Mouse (Mus musculus): ENCODE data around the gene Gm10197. TPM values are rescaled to one million over a fixed set of nuclear protein-coding genes. Genes with fewer than 3 reads are reported as not detected.

Gm10197 gene
- not detected for total RNA-seq (2021)
- long read RNA-seq, experiment 1: 0 reads
- long read RNA-seq, experiment 2: 0 reads

DNA sequence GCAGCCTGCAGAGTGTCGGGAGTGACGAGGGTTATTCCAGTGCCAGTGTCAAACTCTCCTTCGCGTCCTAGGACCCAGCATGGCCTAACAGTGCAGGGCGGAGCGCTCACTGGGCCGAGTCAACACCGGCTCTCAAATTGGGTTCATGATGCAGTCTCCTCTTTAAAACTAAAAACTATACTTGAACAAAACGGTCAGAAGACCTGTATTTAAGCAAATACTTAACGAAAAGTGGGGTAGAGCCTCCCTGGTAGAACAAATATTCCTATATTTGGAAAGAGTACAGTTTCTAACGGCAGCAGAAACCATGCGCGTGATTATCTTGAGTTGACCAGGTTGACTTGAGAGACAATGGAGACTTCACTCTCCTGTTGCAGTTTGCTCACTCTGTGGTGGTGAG, at the start of gene Gm10197:
Gene Gm10197, minus strand, starts transcription at position 101 of the 400 bp plus-strand sequence.
- no peak for DNase-seq (ENCODE audit: extremely low spot score in 1 of 2, low spot score in 2 of 2)
- intact Hi-C loops (cut with DNase I): no loop called here
- no peak within 1 kb of the TSS for H3K4me3 ChIP-seq
- no peak within 1 kb of the TSS for H3K27ac ChIP-seq
- no peak for TF ChIP-seq CTCF (IDR thresholded peaks at IDR 0.05)

DNA sequence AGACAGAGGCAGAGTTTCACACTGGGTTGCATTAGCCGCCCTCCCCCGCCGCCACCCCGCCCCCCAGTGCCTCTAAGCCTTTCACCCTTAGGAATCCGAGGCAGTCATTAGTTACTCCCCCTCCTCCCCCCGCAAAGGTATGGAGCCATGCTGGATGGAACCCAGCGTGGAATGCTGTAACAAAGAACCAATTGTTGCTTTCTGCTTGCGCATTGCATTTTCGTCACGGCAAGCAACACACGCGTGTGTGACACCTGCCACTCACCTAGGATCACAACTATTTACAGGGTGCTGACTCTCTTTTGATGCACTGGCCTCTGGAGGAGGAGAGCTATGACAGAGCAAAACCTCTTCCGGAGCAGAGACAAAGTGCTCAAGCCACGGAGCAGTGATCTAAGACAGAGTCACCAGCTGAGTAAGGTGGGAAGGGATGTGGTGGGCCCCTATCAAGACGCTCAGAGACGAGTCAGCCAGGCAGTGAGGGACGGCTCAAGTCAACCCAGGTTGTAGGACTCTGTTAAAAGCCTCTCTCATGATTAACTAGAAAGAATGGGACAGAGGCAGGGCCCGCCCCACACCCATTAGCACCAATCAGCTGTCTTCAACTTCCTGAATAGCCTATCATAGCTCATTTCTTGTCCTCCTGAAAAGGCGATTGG, 49.5 kb upstream of the Gm10197 start:
- no peak for TF ChIP-seq CTCF (IDR thresholded peaks at IDR 0.05)
- peak in 1 of 2 experiments; percentile 61 for DNase-seq (ENCODE audit: extremely low spot score in 1 of 2, low spot score in 2 of 2)
- intact Hi-C loops (cut with DNase I): no loop called here
- Histone ChIP-seq H3K27ac (no peak overlapping the region), H3K4me3 (peak overlapping the region; percentile 32)

DNA sequence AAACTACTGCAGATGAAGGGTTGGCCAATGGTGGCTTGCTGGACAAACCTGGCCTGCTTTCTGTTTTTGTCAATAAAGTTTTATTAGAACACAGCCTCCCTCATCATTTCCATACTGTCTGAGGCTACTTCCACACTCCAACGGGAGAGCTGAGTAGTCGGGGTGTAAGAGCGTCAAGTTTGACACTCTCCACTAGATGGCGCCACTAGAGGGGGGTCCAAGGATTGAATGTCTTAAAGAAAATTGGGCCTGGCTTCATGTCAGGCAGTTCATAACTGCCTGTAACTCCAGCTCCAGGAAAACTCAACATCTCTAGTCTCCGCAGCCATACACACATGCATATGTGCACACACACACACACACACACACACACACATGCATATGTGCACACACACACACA, 48.3 kb upstream of the Gm10197 start:
- no peak overlapping the region for H3K4me3 ChIP-seq
- intact Hi-C loops (cut with DNase I): no loop called here
- no peak overlapping the region for H3K27ac ChIP-seq
- DNase-seq (ENCODE audit: extremely low spot score in 1 of 2, low spot score in 2 of 2): no peak
- peak; percentile 63 for TF ChIP-seq CTCF (IDR thresholded peaks at IDR 0.05)

DNA sequence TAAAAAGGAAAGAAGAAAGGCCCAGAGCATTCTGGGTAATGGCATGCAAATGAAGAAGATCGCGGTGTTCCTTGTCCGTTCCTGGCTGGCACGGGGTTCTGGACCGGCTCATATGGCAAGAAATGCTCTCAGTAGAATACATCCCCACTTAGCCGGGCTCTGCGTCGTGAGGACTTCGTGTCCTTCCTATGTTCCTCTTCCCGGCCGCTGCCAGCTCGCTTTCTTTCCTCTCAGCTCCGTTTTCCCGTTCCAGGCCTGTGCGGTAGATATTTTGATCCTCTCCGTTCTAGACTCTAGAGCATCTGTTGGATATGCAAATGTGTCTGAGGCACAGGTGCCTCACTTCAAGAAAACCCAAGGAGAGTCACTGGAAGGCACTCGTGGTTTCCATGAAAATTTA, 43.6 kb upstream of the Gm10197 start:
- no peak for TF ChIP-seq CTCF (IDR thresholded peaks at IDR 0.05)

DNA sequence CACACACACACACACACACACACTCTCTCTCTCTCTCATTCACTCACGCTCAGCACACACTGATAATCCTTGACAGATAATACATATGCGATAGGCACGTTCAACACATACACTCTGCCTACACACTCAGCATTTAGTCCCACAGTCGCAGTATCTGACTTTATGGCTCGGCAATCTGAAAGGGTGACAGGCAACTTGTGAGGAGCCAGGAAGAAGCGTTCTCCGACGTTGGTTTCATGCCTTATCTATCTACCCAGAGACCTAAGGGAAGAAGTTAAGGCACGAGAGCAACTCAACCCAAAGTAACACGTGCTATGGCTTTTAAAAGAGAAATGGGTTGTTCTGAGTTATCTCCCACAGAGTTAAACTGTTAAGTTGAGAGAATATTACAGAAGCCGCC, 43.1 kb upstream of the Gm10197 start:
- peak overlapping the region; percentile 82 for H3K27ac ChIP-seq
- DNase-seq (ENCODE audit: extremely low spot score in 1 of 2, low spot score in 2 of 2): no peak
- TF ChIP-seq CTCF (IDR thresholded peaks at IDR 0.05): no peak
- intact Hi-C loops (cut with DNase I): no loop called here
- no peak overlapping the region for H3K4me3 ChIP-seq

More for the DNA sequence above, 43.6 kb upstream of the Gm10197 start:
- DNase-seq (ENCODE audit: extremely low spot score in 1 of 2, low spot score in 2 of 2): peak in 1 of 2 experiments; percentile 42
- peak overlapping the region; percentile 82 for H3K27ac ChIP-seq
- intact Hi-C loops (cut with DNase I): no loop called here
- H3K4me3 ChIP-seq: peak overlapping the region; percentile 16; the same call in 1 of the 2 replicates

DNA sequence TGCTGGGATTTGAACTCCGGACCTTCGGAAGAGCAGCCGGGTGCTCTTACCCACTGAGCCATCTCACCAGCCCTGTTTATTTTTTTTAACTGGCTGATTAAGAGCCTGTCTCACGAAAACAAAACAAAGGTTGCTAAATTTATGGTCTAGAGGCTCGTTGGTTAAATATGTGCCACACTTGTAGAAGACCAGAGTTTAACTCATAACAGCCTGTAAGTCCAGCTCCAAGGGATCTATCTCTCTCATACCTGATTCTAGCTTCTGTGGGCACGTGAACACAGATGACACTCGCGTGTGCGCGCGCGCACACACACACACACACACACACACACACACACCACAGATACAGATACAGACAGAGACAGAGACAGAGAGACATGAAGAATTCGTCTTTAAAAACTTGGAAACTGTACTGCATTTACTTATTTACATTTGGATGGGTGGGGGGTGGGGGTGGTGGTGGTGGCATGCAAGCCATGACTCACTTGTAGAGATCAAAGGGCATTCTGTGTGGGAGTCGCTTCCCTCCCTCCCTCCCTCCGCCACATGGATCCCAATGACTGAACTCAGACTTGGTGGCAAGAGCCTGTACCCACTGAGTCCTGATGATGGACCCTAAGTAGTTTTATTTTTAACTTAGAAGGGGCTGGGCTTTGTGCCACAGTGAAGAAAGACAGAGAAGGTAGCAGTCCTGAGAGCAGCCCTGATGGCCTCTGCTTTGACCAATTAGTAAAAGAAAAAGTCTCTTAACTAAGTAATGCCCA, 42.2 kb upstream of the Gm10197 start:
- no peak for DNase-seq (ENCODE audit: extremely low spot score in 1 of 2, low spot score in 2 of 2)
- intact Hi-C loops (cut with DNase I): no loop called here
- H3K27ac ChIP-seq: no peak overlapping the region
- no peak for TF ChIP-seq CTCF (IDR thresholded peaks at IDR 0.05)
- H3K4me3 ChIP-seq: no peak overlapping the region

DNA sequence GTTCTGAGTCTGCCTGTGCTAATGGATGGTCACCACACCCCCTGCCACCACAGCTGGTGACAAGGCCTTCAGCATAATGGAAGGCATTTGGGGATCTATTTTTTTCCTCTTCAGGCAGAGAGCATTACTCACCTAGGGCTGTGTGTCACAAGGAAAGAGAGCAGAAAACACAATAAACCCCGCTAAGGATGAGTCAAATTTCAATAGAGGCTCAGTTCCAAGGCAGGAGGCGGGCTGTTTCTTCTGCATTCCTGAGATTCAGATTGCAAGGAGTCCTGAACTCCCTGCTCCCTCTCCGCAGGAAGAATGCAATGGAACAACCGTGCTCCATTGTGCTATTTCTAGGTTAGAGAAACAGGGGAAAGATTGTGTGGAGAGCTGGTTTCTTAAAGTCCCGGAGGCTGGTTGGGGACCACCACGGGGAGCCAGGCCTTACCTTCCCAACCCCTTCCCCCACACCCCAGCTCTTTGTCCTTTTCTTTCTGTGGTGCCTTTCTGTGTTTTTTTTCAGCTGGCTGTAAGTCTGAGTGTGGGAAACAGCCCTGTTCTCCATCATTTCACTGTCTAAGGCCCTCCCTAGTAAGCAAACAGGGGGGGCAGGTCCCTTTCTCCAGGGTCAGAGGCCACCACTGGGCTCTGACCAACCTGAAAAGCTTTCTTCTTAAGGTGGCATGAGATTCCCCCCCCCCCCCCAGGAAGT, 40.7 kb upstream of the Gm10197 start:
- TF ChIP-seq CTCF (IDR thresholded peaks at IDR 0.05): no peak
- DNase-seq (ENCODE audit: extremely low spot score in 1 of 2, low spot score in 2 of 2): peak in 1 of 2 experiments; percentile 36
- intact Hi-C loops (cut with DNase I): no loop called here
- peak overlapping the region; percentile 67 for H3K27ac ChIP-seq
- no peak overlapping the region for H3K4me3 ChIP-seq

DNA sequence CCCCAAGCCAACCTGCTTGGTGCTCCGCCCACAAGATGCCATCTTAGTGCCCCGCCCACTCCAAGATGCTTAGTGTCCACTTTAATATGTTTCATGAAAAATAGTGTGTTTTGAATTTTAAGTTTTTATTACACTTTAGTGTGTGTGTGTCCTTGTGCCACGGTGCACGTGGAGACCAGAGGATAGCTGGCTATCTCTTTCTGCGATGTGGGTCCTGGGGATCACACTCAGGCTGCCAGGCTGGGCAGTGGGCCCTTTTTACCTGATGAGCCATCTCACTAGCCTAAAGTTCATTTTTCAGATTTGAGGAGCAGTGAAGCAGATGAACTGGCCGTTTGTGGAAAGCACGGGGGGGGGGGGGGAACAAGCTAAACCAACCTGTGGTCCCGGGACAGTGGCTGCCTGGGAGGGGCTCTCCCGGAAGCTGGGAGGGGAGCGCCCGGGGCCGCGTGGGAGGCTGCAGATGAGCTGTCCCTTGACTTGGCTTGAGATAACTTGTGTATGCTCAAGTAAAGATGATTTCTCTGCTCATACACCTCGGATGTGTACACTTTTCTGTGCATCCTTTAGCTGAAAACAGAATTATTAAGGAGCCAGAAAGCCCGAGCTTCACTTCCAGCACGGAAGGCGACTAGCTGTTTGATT, 38.2 kb upstream of the Gm10197 start:
- Histone ChIP-seq H3K27ac (no peak overlapping the region), H3K4me3 (no peak overlapping the region)
- no peak for DNase-seq (ENCODE audit: extremely low spot score in 1 of 2, low spot score in 2 of 2)
- intact Hi-C loops (cut with DNase I): no loop called here
- TF ChIP-seq CTCF (IDR thresholded peaks at IDR 0.05): no peak

DNA sequence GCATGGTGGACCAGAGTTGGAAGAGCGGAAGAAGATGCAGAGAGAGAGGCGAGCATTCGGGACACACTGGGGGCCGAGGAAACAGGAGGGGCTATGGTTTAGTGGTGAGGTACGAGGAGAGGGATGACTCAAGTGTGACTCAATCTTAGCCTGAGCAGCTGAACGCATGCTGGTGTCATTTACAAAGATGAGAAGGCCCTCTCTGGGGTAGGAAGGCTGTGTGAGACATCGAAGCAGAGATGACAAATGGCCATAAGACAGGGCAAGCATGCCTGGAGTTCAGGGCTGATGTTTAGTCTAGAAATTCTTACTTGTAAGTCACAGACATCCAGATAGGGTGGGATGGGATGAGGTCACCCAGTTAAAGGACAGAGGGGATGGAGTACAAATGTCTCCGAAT, 36.8 kb upstream of the Gm10197 start:
- Histone ChIP-seq H3K4me3 (no peak overlapping the region), H3K27ac (no peak overlapping the region)
- no peak for DNase-seq (ENCODE audit: extremely low spot score in 1 of 2, low spot score in 2 of 2)
- TF ChIP-seq CTCF (IDR thresholded peaks at IDR 0.05): no peak
- intact Hi-C loops (cut with DNase I): no loop called here

DNA sequence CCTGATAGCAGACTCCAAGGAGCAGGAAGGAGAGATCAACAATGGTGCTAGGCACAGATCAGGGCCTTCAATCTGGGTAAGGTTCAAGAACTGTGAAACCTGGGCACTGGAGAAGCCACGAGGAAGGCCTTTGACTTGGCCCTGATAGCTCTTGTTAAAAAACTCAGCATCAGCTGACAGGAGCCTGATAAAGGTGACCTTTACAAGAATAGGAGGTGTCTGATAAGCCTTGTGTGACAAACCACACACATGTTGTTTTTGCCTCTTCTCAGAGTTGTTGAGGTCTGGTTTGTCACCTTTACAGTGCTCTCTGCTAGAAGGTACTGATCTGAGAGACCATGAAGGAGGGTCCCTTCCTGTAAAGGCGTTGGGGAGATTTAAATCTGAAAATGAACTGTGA, 35.8 kb upstream of the Gm10197 start:
- no peak for DNase-seq (ENCODE audit: extremely low spot score in 1 of 2, low spot score in 2 of 2)
- no peak for TF ChIP-seq CTCF (IDR thresholded peaks at IDR 0.05)
- Histone ChIP-seq H3K27ac (no peak overlapping the region), H3K4me3 (no peak overlapping the region)
- intact Hi-C loops (cut with DNase I): no loop called here

DNA sequence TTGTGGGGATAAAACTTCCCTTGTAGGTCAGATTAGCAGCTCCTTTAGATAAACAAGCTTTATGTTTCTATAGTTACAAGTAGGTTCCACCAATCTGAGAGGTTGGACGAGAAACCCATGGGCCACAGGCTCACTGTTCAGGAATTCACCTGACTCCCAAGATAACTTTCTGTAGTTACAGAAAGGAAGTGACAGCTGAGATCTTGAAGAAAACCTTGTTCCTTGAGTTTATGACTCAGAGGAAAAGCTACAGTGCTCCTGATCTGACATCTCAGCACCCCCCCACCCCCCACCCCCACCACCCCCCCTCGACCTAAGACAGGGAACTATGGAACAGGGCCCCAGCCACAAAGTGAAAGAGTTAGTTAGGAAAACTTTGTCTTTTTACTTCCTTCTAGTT, 34.2 kb upstream of the Gm10197 start:
- intact Hi-C loops (cut with DNase I): no loop called here
- no peak for TF ChIP-seq CTCF (IDR thresholded peaks at IDR 0.05)
- DNase-seq (ENCODE audit: extremely low spot score in 1 of 2, low spot score in 2 of 2): no peak
- Histone ChIP-seq H3K4me3 (no peak overlapping the region), H3K27ac (no peak overlapping the region)

All from left cerebral cortex, adult 2 months (tissue).